Mouse (Mus musculus) naive thymus-derived CD4-positive, alpha-beta T cell, adult 2 months (primary cell): ENCODE data around the gene Gm960.
A peak's percentile ranks its signal among the peaks of the same experiment; 100 is the strongest.

Experiments
- DNase-seq: peaks from one replicate; pipeline ENCODE4 v3.0.0-alpha.2; 2011; ENCODE audit warnings: low read depth

The Gm960 gene

DNA sequence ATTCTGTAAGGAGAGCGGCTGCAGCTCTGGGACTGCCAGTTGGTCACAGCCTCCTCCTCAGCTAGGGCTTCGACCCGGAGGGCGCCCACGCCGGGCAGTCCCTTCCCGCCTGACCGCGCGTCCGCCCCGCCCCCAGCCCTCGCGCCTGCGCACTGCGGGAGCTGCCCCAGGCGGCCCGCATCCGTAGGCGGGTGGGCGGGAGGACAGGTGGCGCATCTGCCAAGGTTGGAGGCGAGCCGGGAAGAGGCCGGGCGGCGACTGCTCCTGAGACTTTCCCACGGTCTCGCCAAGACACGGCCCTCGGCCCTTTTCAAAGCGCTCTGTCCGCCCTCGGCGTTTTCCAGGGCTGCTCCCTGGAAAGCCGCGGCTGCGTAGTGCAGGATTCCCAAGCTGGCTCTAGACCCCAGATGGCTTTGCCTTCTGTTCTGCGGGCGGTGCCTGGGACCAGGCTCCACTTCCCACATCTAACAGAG, at the start of gene Gm960:
TSS of gene Gm960 (minus strand) at position 464 of the 473 bp plus-strand sequence.
- peak; percentile 14 for DNase-seq

DNA sequence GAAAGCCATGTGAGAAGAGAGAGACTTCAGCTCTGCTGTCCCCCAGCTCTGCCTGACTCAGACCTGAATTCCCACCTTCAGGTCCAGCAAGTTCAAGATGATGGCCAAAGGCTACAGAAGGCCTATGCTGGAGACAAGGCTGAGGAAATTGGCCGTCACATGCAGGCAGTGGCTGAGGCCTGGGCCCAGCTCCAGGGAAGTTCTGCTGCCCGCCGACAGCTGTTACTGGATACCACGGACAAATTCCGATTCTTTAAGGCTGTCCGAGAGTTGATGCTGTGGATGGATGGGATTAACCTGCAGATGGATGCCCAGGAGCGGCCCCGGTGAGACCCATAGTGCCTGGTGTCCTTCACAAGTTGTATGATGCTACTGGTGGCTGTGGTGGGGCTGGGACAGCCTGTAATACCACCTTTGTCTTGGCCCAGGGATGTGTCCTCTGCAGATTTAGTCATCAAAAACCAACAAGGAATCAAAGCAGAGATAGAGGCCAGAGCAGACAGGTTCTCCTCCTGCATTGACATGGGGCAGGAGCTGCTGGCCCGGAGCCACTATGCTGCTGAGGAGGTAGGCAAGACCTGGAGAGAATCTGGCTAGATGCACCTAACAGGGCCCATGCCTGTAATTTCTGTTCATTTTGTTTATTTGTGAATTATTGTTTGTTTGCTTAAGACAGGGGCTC, 49.3 kb upstream of the Gm960 start:
- DNase-seq, result no peak

DNA sequence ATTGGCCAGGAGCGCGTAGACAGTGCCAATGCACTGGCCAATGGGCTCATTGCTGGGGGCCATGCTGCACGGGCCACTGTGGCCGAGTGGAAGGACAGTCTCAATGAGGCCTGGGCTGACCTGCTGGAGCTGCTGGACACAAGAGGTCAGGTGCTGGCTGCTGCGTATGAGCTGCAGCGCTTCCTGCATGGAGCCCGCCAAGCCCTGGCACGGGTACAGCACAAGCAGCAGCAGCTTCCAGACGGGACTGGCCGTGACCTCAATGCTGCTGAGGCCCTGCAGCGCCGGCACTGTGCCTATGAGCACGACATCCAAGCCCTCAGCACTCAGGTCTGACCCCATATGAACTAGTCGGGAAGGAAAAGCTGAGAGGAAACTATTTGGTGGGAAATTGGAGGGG, 48.1 kb upstream of the Gm960 start:
- no peak for DNase-seq

DNA sequence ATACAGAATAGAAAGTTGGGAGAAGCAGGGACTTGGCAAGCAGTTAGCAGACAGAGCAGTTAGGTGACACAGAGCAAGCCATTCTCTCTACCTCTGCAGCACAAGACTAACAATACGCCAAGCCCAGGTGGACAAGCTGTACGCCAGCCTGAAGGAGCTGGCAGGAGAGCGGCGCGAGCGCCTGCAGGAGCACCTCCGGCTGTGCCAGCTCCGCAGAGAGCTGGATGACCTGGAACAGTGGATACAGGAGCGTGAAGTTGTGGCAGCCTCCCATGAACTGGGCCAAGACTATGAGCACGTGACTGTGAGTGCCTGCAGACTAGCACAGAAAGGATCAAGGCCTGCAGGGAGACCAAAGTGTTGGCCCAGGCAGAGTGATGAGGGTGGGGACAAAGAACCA, 47.2 kb upstream of the Gm960 start:
- DNase-seq, result no peak

DNA sequence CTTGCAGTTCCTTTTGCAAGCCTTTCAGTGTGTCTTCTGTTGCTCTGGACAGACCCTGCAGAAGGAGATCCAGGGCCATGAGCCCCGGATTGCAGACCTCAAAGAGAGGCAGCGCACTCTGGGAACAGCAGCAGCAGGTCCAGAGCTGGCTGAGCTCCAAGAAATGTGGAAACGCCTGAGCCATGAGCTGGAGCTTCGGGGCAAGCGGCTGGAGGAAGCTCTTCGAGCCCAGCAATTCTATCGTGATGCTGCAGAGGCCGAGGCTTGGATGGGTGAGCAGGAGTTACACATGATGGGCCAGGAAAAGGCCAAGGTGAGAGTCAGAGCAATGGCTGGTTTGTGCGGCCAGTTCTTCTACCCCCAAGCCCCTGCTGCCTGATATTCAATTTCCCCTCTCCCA, 46.6 kb upstream of the Gm960 start:
- no peak for DNase-seq

DNA sequence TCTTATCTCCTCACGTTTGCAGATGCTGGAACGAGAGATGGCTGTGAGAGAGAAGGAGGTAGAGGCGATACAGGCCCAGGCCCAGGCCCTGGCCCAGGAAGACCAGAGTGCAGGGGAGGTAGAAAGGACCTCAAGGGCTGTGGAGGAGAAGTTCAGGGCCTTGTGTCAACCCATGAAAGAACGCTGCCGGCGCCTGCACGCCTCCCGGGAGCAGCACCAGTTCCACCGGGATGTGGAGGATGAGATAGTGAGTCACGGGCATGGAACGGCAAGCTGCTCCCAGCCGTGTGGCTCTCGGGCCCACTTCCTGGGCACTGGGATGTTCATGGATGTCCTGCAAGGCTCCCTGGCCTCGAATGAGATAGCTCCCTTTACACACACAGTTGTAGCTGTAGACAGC, 45.6 kb upstream of the Gm960 start:
- no peak for DNase-seq

DNA sequence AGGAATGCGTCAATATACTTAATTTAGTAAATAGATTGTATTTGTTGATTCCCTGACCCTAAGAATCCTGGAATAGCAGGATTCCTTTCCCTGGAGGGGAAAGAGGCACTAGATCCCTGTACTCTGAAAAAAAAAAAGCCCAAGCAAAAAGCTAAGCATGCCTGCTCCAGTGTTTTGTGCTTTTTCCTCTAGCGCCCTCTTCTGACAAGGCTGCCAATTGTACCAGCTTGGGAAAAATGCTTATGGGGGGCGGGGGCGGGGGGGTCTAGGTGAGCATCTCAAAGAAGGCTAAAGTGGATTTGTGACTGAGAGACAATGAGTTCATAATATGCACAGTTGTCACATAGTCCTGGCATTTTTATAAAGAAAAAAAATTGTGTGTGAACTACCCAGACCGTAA, 45.1 kb upstream of the Gm960 start:
- DNase-seq, result peak; percentile 48

DNA sequence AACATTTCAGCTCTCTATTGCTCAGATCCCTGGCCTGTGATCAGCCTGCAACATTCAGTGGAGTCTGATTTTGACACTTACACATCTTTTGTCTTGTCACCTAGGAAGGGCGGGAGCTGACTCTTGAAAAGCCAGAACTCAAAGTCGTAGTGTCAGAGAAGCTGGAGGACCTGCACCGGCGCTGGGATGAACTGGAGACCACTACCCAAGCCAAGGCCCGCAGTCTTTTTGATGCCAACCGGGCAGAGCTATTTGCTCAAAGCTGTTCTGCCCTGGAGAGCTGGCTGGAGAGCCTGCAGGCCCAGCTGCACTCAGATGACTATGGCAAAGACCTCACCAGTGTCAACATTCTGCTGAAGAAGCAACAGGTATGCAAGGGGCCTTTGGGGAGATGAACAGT, 43.8 kb upstream of the Gm960 start:
- no peak for DNase-seq

DNA sequence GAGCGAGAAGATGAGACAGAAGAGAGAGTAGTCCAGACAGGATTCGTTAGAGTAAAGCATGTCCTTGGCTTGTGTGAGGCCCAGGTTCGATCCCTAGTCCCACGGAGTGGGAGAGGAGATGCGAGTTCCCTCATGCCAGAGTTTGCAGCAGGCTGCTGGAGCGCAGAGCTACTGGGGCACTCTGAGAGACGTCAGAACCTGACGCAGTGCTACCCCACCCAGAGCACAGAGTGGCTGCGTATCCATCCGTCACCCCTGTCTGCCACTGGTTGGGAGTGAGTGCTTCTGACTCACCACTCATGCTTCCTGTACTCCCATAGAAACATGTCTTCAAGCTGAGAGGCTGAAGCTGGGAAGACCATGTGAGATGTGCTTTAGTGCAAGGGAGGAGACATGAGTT, 43.0 kb upstream of the Gm960 start:
- DNase-seq, result no peak

DNA sequence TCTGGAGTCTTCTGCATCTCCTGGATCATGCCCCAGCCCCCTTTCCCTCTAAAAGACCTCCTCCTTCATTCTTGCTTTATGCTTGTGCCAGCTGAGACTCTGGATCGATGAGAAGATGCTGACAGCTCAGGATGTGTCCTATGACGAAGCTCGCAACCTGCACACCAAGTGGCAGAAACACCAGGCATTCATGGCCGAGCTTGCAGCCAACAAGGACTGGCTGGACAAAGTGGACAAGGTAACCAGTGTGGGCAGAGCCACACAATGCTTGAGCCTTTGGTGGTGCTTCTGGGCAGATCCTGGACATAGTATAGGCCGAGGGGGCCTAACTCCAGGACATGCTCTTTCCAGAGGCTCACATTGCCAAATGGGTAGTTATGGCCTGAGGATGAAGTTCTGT, 41.3 kb upstream of the Gm960 start:
- DNase-seq, result no peak

DNA sequence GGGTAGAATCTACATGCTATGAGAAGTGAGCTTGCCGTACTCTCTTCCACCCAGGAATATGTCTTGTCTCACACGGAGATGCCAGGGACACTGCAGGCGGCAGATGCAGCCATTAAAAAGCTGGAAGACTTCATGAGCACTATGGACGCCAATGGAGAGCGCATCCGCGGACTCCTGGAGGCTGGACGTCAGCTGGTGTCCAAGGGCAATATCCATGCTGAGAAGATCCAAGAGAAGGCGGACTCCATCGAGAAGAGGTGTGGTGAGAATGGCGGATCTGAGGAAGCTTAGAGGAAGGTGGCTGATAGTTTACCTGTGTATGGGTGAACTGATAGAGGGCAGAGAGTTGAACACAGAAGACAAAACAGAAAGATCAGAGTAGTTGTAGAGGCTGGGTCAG, 40.6 kb upstream of the Gm960 start:
- DNase-seq, result no peak

DNA sequence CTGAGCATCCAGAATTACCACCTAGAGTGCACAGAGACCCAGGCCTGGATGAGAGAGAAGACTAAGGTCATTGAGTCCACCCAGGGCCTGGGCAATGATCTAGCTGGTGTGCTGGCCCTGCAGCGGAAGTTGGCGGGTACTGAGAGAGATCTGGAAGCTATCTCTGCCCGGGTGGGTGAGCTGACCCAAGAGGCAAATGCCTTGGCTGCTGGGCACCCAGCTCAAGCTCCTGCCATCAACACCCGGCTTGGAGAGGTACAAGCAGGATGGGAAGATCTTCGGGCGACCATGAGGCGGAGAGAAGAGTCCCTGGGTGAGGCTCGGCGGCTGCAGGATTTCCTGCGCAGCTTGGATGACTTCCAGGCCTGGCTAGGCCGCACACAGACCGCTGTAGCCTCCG, 39.4 kb upstream of the Gm960 start:
- DNase-seq, result no peak

DNA sequence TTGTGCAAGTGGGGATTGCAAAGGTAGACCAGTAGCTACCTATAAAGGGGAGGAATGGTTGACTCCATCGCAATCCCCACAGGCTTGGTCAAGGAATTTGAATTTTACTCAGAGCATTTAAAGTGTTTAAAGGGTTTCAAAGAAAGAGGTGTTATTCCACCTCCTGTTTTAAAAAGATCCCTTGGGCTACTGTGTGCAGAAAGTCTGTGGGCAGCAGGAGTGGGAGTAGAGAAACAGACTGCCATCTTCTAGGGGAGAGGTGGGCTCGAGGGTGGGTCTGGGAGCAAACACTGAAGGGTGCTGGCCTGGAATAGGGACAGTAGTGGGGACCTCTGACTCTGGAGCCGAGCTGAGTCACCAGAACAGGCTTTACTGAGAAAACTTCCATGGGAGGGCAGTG, 34.6 kb upstream of the Gm960 start:
- DNase-seq, result no peak

DNA sequence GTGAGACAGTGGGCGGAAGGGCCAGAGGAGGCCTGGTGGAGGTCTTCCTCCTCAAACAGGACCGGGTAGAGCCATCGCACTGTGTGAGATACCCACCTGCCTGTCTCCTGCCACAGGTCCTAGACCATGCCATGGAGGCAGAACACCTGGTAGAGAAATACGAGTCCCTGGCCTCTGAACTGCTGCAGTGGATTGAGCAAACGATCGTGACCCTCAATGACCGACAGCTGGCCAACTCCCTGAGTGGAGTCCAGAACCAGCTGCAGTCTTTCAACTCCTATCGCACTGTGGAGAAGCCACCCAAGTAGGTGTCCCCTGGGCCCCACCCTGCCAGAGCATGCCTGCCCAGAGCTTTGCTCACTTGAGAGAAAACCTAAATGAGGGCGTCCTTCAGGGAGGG, 30.7 kb upstream of the Gm960 start:
- no peak for DNase-seq

DNA sequence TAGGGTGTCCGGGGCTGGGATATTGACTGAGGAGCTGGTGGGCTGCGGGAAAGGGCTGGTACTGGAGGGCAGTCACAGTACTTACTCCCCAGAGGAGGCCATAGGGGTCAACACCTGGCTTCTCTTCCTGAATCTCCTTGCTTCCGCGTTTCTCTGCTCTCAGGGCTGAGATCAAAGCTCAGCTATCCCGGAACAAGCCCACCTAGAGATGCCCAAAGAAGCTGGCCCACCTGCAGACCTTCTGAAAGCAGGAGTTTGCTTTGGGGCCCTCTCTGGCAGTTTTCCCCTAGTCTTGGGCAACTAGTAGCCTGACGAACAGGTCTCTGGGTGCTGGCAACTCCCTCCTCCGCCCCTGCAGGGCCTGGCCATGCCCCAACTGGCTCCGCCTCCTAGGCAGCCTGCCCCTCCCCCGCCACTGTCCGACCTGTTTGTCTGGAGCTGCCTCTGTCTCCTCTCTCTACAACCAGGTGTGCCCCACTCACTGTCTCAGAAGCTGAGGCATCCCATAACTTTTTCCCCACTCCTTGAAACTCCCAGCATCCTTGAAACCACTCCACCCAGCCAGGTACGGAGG, 22.3 kb upstream of the Gm960 start:
- no peak for DNase-seq

DNA sequence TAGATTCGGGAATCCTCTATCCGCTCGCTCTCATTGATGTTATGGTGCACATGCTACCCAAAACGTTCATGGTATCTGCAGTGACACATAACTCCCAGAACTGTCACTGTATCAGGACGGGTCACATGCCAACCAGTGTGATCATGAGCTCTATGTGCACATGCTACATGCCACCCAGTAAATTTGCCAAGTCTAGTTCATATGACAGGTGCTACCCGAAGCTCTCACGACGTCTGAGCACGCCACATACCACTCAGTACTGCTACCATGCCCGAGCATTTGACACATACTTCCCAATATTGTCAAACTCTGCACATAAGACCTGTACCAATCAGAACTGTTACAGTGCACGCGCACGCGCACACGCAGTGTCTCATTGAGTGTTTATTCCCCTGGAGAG, 21.6 kb upstream of the Gm960 start:
- no peak for DNase-seq

DNA sequence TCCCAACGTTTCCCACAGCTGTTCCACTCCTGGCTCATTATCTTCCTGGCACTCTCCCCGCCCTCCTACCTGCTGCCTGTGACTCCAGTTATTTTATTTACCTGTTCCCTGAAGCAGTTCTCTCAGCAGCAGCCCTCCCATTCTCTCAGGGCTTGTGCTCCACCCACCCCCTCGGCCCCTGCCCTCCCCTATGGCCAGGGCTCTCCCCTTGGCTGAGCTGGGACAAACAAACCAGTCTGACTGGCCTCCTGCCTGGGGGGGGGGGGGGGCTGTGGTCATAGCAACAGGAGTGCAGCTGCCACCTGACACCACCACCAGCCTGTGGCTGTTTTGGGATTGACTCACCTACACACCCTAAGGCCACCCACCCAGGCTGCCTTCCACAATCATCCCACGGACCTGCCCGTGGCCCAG, 20.9 kb upstream of the Gm960 start:
- DNase-seq, result no peak

DNA sequence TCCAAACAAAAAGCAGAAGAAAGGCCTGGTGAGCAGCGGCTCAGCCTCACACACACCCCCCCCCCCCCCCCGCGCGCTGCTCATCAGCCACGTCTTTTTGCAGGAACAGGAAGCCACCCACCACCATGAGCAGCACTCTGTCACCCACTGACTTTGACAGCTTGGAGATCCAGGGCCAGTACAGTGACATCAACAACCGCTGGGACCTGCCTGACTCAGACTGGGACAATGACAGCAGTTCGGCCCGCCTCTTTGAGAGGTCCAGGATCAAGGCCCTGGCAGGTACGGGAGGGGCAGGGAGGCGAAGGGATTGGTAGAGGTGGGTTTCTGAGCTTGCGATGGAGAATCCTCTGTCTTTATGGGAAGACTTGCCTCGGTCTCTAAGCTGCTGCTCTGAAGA, 20.2 kb upstream of the Gm960 start:
- DNase-seq, result peak; percentile 31

DNA sequence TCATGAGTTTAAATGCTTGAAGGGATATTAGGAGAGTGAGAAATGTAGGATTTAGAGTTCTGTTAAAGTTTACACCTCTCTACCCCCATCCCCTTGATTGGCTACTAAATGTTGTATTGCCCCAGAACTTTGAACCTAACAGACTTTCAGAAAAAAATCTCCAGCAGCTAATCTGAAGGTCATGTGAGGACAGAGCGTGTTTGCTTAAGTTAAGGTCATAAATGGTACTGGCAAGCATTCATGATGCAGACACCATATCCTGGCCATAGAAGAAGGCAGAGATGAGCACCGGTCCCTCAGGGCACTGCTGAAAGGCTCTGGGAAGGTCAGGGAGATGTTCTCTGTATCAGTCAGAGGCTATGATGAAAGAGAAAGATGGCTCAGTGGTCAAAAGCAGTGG, 18.8 kb upstream of the Gm960 start:
- DNase-seq, result no peak

DNA sequence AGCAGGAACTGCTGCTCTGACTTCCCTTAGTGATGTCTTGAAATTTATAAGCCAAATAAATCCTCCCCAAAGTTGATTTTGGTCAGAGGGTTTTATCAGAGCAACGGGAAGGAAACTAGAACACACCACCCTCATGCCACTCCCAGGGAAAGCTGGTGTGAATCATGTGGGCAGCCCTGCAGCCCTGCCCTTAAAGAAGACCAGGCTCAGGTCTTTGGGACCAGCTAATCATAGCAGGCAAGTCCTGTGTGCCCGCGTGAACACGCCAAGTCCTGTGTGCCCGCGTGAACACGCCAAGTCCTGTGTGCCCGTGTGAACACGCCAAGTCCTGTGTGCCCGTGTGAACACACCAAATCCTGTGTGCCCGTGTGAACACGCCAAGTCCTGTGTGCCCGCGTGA, 18.3 kb upstream of the Gm960 start:
- no peak for DNase-seq

DNA sequence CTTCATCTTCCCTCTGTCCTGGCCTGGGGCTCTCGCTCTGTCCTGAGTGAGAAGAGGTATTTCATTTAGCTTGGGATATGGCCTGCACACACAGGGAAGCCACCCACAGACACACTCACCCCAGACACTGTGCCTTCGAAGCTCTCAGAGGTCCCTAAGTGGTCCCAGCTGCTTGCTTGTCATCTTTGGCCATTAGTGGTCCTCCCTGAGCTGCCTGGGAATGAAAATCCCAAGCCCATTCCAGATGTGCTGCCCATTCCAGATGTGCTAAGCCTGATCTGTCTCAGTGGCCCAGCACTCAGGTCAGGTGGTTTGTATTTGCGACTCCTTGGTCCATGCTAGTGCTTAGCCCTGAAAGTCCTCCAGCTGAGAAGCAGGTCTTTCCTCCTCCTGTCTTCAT, 15.4 kb upstream of the Gm960 start:
- no peak for DNase-seq

DNA sequence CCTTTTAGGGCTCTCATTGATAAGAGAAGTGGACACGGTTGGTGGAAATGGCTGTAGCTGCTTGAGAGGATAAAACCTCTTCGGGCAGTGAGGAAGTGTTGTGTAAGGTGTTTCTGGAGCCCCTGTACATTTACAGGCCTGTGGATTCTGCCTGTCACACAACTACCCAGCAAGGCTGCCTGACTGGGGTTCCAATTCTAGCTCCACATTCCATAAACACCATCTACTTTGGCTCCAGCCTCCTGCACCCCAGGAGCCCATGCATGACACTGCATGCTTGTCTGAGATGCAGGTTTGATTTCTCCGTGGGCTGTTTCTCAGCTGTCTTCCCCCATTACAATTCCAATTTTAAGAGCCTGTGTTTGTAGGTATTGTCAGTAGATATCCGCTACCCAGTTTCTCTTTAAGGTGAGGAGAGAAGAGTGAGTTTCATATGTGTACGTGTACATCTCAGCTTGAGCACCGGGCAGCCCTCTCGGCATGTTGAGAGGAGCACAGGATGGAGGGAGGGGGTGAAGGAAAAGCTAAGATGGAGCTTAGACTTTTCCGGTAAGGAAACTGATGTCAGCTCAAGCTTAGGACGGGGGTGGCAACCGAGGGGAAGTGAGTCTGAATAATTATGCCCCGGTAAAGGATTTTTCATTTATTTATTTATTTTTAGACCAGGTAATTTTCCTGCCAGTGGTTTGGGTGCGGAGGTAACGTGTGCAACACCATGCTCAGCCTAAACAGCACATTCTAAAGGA, 14.5 kb upstream of the Gm960 start:
- DNase-seq, result no peak

DNA sequence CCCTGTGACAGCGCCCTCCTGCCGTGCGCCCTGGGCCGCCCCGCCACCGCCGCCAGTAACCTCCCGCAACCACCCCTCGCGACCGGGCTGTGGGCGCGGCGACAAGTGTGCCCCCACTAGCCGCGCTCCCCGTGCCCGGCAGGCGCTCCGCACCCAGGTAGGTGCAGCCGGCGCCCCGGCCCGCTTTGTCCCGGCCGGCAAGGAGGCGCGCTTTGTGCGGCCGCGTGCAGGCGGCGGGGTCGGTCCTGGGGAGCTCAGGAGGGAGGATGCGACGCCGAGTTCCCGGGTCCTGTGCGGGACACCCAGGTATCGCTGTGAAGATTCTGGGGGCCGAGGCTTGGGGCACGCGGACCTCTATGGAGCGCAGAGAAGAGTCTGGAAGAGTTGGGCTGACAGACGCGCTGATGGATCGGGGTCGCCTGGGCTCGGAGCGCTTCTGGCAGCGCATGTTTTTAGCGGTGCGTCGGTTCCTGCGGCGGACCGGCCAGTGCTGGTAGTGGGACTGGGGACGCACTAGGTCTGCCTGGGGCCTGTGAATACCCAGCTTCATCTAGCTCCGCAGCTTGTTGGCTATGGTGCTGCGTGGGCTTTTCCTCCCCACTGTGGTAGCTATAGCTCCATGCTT, 13.8 kb upstream of the Gm960 start:
- no peak for DNase-seq
